Mouse (Mus musculus) heart, postnatal 0 days (tissue): Measurements from ENCODE around the gene Pde7b.

Source experiments
- CTCF ChIP-seq: IDR thresholded peaks from 2 replicates; pipeline ENCODE4 v1.5.1; 2016; ENCODE audit warnings: antibody characterized with exemption, control low read depth, low read depth
- EP300 ChIP-seq: IDR thresholded peaks from 2 replicates; pipeline ENCODE4 v1.6.1; 2016; ENCODE audit warnings: antibody characterized with exemption, low read depth

DNA sequence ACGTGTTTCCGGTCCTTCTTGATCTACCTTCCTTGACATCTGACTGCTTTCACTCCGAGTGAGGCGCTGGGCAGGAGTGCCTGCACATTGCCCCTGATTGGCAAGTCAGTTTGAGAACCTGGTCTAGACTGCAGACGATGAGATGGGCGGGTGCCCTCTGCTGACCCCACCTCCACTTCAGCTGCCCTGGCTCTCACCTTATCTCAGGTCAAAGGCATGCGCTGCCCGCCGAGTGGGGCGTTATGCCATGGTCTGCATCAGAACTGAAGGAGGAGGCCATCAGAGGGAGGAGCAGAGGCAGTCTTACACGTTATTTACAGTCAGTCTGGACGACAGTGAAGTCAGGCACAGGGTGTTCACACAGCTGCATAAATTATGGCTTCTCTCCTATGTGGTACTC lies 293.5 kb downstream of the Pde7b start:
- TF ChIP-seq CTCF (no peak), EP300 (no peak)
